Mouse (Mus musculus) E14TG2a.4 (cell line): ENCODE results near the gene Nsd1.

Source experiments
- CTCF ChIP-seq: conservative IDR thresholded peaks from 2 replicates; pipeline ENCODE4 v1.5.1; 2014; ENCODE audit warnings: low read length
- NANOG ChIP-seq: IDR thresholded peaks from 2 replicates; pipeline ENCODE4 v1.6.1; 2014; ENCODE audit warnings: borderline replicate concordance, low read length, mixed read lengths
- POU5F1 ChIP-seq: IDR thresholded peaks from 2 replicates; pipeline ENCODE4 v1.6.1; 2014; ENCODE audit warnings: low read length, borderline replicate concordance

DNA sequence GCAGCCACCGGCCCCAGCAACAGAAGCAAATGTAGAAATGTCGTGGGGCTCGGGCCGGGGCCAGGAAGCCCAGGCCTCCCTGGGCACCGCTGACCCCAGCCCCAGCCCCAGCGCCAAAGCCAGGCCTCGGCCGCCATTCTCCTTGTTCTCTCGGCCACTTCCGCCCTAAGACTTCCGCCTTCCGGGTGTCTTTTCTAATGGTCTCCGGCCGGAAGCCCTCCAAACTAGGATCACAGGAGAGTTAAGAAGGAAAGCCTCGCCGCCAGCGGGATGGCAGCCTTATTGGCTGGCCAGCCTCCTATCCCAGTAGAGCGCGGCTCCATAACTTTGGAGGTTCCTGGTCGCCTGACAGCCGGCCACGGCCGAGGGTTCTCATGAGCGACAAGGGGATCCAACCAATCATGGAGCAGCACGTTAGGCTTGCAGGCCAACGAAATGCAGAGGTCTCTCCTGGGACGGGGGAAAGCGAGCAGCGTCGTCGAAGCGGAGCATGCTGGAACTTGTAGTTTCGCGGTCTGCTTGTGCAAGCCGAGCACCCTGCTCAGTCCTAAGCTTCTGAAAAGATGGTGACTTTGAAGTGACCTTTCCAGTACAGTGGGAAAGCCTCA lies 153.0 kb downstream of the Nsd1 start, which contains the start of gene Lman2:
- no peak for TF ChIP-seq CTCF
- no peak for TF ChIP-seq POU5F1
- no peak for TF ChIP-seq NANOG
